11 mouse cellular contexts compared by ENCODE assay signal in the genomic region with DNA sequence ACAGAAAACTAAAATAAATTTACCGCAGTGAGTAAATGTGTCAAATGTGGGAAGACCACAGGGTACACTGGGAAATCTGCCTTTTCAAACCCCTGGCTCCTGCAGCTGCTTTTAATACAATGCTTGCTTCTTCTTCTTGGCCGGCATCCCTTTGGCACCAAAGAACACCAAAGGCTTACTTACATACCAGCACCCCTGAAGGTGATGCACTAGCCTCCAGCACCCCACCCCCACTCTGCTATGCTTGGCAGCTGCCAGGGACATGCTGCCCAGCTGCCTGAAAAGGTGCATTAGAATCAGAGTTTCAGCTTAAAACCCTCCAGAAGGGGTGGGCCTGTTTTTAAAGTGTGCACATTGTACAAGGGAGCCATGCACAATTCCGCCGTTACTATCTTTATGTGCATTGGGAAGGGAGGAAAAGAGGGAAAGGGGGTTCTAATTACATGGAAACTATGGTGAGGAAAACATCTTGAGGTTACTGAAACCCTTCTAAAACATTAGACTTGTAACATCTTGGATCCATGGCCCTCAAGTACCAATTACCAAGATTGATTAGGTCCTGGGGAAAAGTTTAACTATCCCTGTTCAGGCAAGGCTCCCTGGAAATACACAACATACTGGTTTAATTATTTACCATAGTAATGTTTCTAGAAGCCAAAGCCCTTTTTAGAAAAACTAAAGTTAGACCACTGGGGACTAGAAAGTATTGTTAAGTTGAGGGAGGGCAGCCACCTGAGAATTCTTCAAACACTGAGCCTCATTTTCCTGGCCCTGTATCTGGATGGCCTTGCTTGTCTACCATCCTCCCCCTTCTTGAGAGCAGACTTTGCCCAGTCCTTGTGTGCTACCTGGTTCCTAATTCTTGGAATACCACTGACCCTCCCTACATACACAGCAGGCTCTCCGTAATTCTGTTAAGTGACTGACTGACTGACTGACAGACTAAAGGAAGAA. TPM values are rescaled to one million over a fixed set of nuclear protein-coding genes. Genes with fewer than 3 reads are reported as not detected.
A peak's percentile ranks its signal among the peaks of the same experiment; 100 is the strongest.
DNase-seq lines count a peak whose midpoint lies in the region; ATAC-seq and TF ChIP-seq lines count a peak whose summit lies in the region.
"Had no signal": no experiment of that assay in that cellular context is flagged by ENCODE, and none has a peak within 500 bp of the region (broad histone marks: within the 10 kb centered on the region; RNA-seq: fewer than 3 reads in every experiment).

No protein-coding gene starts in this region.

- no peak for ATAC-seq in kidney, embryonic 14.5 days (ENCODE audit: low FRiP score, low TSS enrichment)
- ATAC-seq in liver, embryonic 16.5 days (ENCODE audit: low read depth), result no peak
- no peak for ATAC-seq in megakaryocyte-erythroid progenitor cell, adult 5-6 weeks (replicated peaks; ENCODE audit: low FRiP score, low TSS enrichment, poor library complexity, severe bottlenecking)

- H3K9me3 ChIP-seq in heart, embryonic 10.5 days, result no peaks in the 10 kb centered on the region
- no peaks in the 10 kb centered on the region for H3K9me3 ChIP-seq in CH12.LX (replicated peaks; ENCODE audit: low read length)
- H3K9me3 ChIP-seq in kidney, embryonic 14.5 days (ENCODE audit: control insufficient read depth, low read length), result no peaks in the 10 kb centered on the region
- H3K9me3 ChIP-seq in liver, embryonic 16.5 days (replicated peaks; ENCODE audit: control insufficient read depth, low read length), result no peaks in the 10 kb centered on the region
- H3K9me3 ChIP-seq: hindbrain, embryonic 15.5 days; lung, embryonic 15.5 days had no signal

- dilution Hi-C loops in CH12.LX (cut with MboI; ENCODE audit: extremely low pct_ligation_motif_present, extremely low pct_unique_long_range_greater_than_20kb, low sequenced_read_pairs), result no loop called here

- no peak for TF ChIP-seq POLR2A in CH12.LX (IDR thresholded peaks at IDR 0.05; ENCODE audit: low read depth, low read length)

- H3K79me2 ChIP-seq in CH12.LX (replicated peaks; ENCODE audit: control insufficient read depth, extremely low read depth, insufficient read depth, poor library complexity, severe bottlenecking), result peaks cover 17% of the 10 kb centered on the region

- H3K4me1 ChIP-seq in heart, embryonic 10.5 days, result peaks cover 61% of the 10 kb centered on the region
- H3K4me1 ChIP-seq in CH12.LX (ENCODE audit: control insufficient read depth in 1 of 2, insufficient read depth in 2 of 2), result peaks cover 29 to 72% of the 10 kb centered on the region in 2 experiments
- H3K4me1 ChIP-seq in kidney, embryonic 14.5 days (ENCODE audit: control insufficient read depth, insufficient read depth, low read length), result peaks cover 31% of the 10 kb centered on the region
- H3K4me1 ChIP-seq in liver, embryonic 16.5 days (ENCODE audit: control insufficient read depth, low read depth, low read length), result peaks cover 34% of the 10 kb centered on the region

- no peaks in the 10 kb centered on the region for H3K36me3 ChIP-seq in heart, embryonic 10.5 days
- H3K36me3 ChIP-seq in CH12.LX (replicated peaks in 1 of 2; ENCODE audit: control insufficient read depth in 1 of 2, insufficient read depth in 1 of 2, low read length in 1 of 2), result no peaks in the 10 kb centered on the region
- no peaks in the 10 kb centered on the region for H3K36me3 ChIP-seq in kidney, embryonic 14.5 days (ENCODE audit: control insufficient read depth, insufficient read depth, low read length)
- H3K36me3 ChIP-seq in liver, embryonic 16.5 days (ENCODE audit: control insufficient read depth, insufficient read depth), result no peaks in the 10 kb centered on the region
- H3K36me3 ChIP-seq: hindbrain, embryonic 15.5 days; lung, embryonic 15.5 days had no signal

- no peak for TF ChIP-seq CTCF in CH12.LX (conservative IDR thresholded peaks at IDR 0.05 in 1 of 2, IDR thresholded peaks at IDR 0.05 in 1 of 2; ENCODE audit: low read depth in 2 of 2, low read length in 2 of 2)

- no peak overlapping the region; the same call in 1 of the 2 replicates for H3K27ac ChIP-seq in heart, embryonic 10.5 days
- no peak overlapping the region for H3K27ac ChIP-seq in CH12.LX (ENCODE audit: insufficient read depth, low read depth)
- H3K27ac ChIP-seq in kidney, embryonic 14.5 days (ENCODE audit: low read depth, low read length), result peak overlapping the region; percentile 25; the same call in 1 of the 2 replicates
- H3K27ac ChIP-seq in liver, embryonic 16.5 days (ENCODE audit: low read length), result peak overlapping the region; percentile 5; the same call in 1 of the 2 replicates
- H3K27ac ChIP-seq: gastrocnemius, adult 2 months; hindbrain, embryonic 15.5 days; lung, embryonic 15.5 days had no signal

- H3K4me2 ChIP-seq in CH12.LX (ENCODE audit: insufficient read depth, low read depth, poor library complexity, severe bottlenecking), result peak overlapping the region; percentile 97; the same call in 1 of the 2 replicates
- no peak overlapping the region; the same call in 1 of the 2 replicates for H3K4me2 ChIP-seq in kidney, embryonic 14.5 days (replicated peaks; ENCODE audit: low read depth, low read length)
- no peak overlapping the region for H3K4me2 ChIP-seq in liver, embryonic 16.5 days (ENCODE audit: low read depth, low read length)
- H3K4me2 ChIP-seq: hindbrain, embryonic 15.5 days; lung, embryonic 15.5 days had no signal

- 55% methylated on average over 5 of the region's 5 CpGs for WGBS in heart, embryonic 10.5 days
- WGBS in kidney, embryonic 14.5 days, result 43% methylated on average over 5 of the region's 5 CpGs
- WGBS in liver, embryonic 16.5 days (ENCODE audit: insufficient replicate concordance), result 63% methylated on average over 5 of the region's 5 CpGs

- in situ Hi-C loops in CH12.LX (cut with MboI; ENCODE audit: low pct_ligation_motif_present, low pct_unique_long_range_greater_than_20kb, low sequenced_read_pairs), result no loop called here

- peak; percentile 91 for DNase-seq in heart, adult 11 months
- no peak for DNase-seq in heart, embryonic 10.5 days (ENCODE audit: low spot score)
- DNase-seq in CH12.LX (ENCODE audit: extremely low read depth), result no peak
- DNase-seq in gastrocnemius, postnatal 4 days (ENCODE audit: low spot score in 2 of 2), result no peak
- no peak for DNase-seq in gastrocnemius, adult 18-20 months (ENCODE audit: low spot score)
- DNase-seq: gastrocnemius, adult 2 months had no signal

- no peaks in the 10 kb centered on the region; the same call in none of the 2 replicates for H3K27me3 ChIP-seq in heart, embryonic 10.5 days (ENCODE audit: insufficient read depth, poor library complexity, severe bottlenecking)
- no peaks in the 10 kb centered on the region for H3K27me3 ChIP-seq in CH12.LX (replicated peaks)
- H3K27me3 ChIP-seq in kidney, embryonic 14.5 days (ENCODE audit: control insufficient read depth, insufficient read depth, low read length), result no peaks in the 10 kb centered on the region
- H3K27me3 ChIP-seq in liver, embryonic 16.5 days (ENCODE audit: control insufficient read depth, insufficient read depth, low read depth, low read length), result no peaks in the 10 kb centered on the region
- H3K27me3 ChIP-seq: lung, embryonic 15.5 days had no signal

- TF ChIP-seq EP300 in CH12.LX (IDR thresholded peaks at IDR 0.05; ENCODE audit: low read length), result no peak

- no peak for TF ChIP-seq RAD21 in CH12.LX (IDR thresholded peaks at IDR 0.05; ENCODE audit: low read depth, low read length)

- no peak overlapping the region for H3K4me3 ChIP-seq in heart, embryonic 10.5 days
- H3K4me3 ChIP-seq in CH12.LX (replicated peaks in 1 of 3; ENCODE audit: low read depth in 2 of 3, low read length in 2 of 3, poor library complexity in 1 of 3), result no peak overlapping the region
- no peak overlapping the region for H3K4me3 ChIP-seq in kidney, embryonic 14.5 days (ENCODE audit: low read length)
- no peak overlapping the region for H3K4me3 ChIP-seq in liver, embryonic 16.5 days (ENCODE audit: low read depth, low read length)
- H3K4me3 ChIP-seq: gastrocnemius, adult 2 months; hindbrain, embryonic 15.5 days; lung, embryonic 15.5 days had no signal

- H3K9ac ChIP-seq in CH12.LX (ENCODE audit: insufficient read depth, low read depth), result no peak overlapping the region
- H3K9ac ChIP-seq in kidney, embryonic 14.5 days (ENCODE audit: low read depth, low read length), result 0 out of 2 replicates have a peak overlapping the region, but pooled peaks have one; percentile 12
- H3K9ac ChIP-seq in liver, embryonic 16.5 days (ENCODE audit: low read depth, low read length), result no peak overlapping the region
- H3K9ac ChIP-seq: hindbrain, embryonic 15.5 days; lung, embryonic 15.5 days had no signal

TF ChIP-seq in CH12.LX, 34 proteins besides CTCF, POLR2A, EP300 and RAD21:
- TF ChIP-seq ZKSCAN1 (IDR thresholded peaks at IDR 0.05; ENCODE audit: borderline replicate concordance, low read depth, low read length) (no peak), TCF12 (IDR thresholded peaks at IDR 0.05; ENCODE audit: low read depth, low read length) (0 out of 2 replicates have a peak, but pooled peaks have one; percentile 24), MEF2A (IDR thresholded peaks at IDR 0.05; ENCODE audit: borderline replicate concordance, low read depth, low read length) (no peak), CHD2 (IDR thresholded peaks at IDR 0.05; ENCODE audit: low read length) (peak; percentile 48; the same call in 1 of the 2 replicates)

RNA-seq across cellular contexts. Expression of gene Usp3, which starts 3.1 kb away (rescaled TPM):
- 46.7 TPM in 2 replicates for polyA plus RNA-seq in heart, embryonic 10.5 days (2016; fragmentation: Nextera tagmentation; extraction: Ambion mirVana)
- 19.0 and 24.4 TPM in 2 replicates for total RNA-seq in CH12.LX (2012; rRNA removed)
- total RNA-seq in CH12.LX (2014; rRNA removed), result 36.6 and 40.8 TPM in 2 replicates
- 39.5 and 50.9 TPM in 2 replicates for polyA plus RNA-seq in CH12.LX (2012; ENCODE audit: insufficient read length, low read depth)
- 51.7 and 83.6 TPM in 2 replicates for polyA plus RNA-seq in kidney, embryonic 14.5 days (2014; fragmentation: Nextera tagmentation; extraction: Ambion mirVana)
- 11.9 and 14.8 TPM in 2 replicates for polyA plus RNA-seq in liver, embryonic 16.5 days (2015; fragmentation: Nextera tagmentation; extraction: Ambion mirVana)
- 10 to 100 TPM; 33.3 to 35.8 TPM for total RNA-seq in gastrocnemius, postnatal 4 days (2021)
- 39.0 and 59.5 TPM in 2 replicates for total RNA-seq in megakaryocyte-erythroid progenitor cell, adult 5-6 weeks (2014; fragmentation: Nextera tagmentation)
- 29.6 and 32.4 TPM in 2 replicates for total RNA-seq in megakaryocyte-erythroid progenitor cell, adult 5-6 weeks (2017)
- 10 to 100 TPM; 10.1 to 11.0 TPM for total RNA-seq in gastrocnemius, adult 18-20 months (2021)

Comparison
In these comparisons a context has a peak if more than half of its experiments do, and no peak if none do; other contexts are left out.
1. H3K27ac ChIP-seq: peak in kidney, embryonic 14.5 days (single experiment) and liver, embryonic 16.5 days (single experiment); none in heart, embryonic 10.5 days (single experiment) and CH12.LX (single experiment).